Mouse (Mus musculus) ES-Bruce4 (cell line): ENCODE measurements around the gene Gm16867.
"Not testable (repeated sequence)": the region's sequence is repeated elsewhere in the genome, so short reads cannot be mapped to it uniquely, and the experiment has no call there.

ENCODE experiments used
- CTCF ChIP-seq: IDR thresholded peaks from one replicate; pipeline ENCODE4 v1.8.1; 2011; ENCODE audit warnings: low read depth, low read length
- EP300 ChIP-seq: IDR thresholded peaks from 2 replicates; pipeline ENCODE4 v1.6.1; 2011; ENCODE audit warnings: low read depth, low read length; ENCODE audit not compliant: insufficient read depth
- POLR2A ChIP-seq: IDR thresholded peaks from one replicate; pipeline ENCODE4 v1.8.1; 2011; ENCODE audit warnings: low read length; ENCODE audit not compliant: insufficient read depth

- TF ChIP-seq EP300, POLR2A, CTCF: not testable (repeated sequence)
These were observed 45.5 kb downstream of the Gm16867 start for GRCm38 (mm10) chr14:69457691-69458090.
